Mouse (Mus musculus): ENCODE results near the gene 4932414N04Rik.
"Not testable (repeated sequence)": the region's sequence is repeated elsewhere in the genome, so short reads cannot be mapped to it uniquely, and the experiment has no call there.

Gene 4932414N04Rik

DNA sequence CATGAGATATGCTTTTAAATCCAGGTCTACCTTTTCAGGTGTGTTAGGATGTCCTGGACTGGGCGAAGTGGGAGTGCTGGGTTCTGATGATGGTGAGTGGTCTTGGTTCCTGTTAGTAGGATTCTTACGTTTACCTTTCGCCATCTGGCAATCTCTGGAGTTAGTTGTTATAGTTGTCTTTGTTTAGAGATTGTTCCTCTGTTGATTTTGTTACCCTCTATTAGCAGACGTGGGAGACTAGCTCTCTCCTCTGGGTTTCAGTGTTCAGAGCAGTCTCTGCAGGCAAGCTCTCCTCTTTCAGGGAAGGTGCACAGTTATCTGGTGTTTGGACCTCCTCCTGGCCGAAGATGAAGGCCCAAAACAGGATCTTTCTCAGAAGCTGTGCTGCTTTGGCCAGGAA lies at the start of gene 4932414N04Rik:
TSS of gene 4932414N04Rik (plus strand) at position 301 of the 400 bp plus-strand sequence.
- not testable (repeated sequence) for DNase-seq (ENCODE audit: low read depth, low spot score)

DNA sequence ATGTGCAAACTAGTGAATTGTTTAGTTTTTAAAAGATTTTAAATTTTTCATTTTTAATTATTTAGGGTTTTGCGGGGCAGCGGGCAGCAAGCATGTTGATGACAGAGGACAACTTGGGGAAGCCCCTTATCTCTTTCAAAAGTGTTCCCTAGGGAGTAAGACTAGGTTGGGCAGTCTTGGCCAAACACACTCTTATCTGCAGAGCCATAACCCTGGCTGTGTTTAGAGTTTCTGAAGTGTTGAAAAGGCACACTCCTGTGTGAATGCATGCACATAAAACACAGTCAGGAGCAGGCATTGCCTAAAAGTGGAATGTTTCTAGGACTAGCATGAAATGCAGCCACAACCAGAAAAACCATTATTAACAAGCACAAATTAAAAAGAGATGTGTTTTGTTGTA lies 75.9 kb downstream of the 4932414N04Rik start:
- DNase-seq (ENCODE audit: low read depth, low spot score) = no peak

DNA sequence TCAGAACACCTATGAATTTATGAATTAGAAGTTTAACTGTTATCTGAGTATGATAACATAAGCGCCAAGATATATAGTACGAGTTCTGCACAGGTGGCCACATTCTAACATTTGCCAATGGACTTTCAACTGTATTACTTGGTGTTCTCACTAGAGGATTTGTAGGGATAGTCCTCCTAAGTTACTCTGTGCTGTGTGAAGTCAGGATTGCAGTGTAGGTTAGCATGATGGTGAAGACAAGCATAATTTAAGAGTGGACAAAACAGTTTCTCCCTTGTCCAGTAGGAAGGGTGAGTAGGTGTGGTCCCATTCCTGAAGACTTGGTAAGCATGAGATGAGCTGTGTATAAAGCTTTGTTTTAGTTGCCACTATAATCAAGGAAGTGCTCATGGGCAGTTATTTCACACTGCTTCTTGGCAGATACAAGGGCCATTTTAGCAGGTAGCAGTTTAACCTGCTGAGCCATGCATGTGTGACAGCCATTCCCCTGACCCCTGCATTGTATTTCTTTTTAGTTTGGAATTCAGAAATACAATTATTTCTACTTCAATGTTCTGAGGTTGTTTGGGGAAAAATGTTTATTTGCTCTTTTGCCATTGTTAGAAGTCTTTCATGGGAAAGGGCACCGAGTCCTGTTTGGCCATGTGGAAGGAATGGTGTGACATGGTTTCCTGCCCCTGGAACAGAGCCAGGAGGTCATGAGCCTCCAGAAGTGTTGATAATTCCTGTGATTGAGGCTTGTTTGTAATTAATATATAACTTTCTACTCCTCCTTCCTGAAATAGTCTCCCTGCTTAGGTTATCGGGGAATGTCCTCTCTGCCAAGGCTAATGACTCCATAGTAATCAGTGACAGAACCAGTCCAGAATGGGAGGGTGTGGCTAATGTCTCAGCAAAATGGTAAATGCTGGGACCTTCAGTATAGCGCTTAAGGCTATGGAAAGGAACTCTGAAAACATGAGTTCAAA lies 83.8 kb downstream of the 4932414N04Rik start:
- DNase-seq (ENCODE audit: low read depth, low spot score) = no peak

DNA sequence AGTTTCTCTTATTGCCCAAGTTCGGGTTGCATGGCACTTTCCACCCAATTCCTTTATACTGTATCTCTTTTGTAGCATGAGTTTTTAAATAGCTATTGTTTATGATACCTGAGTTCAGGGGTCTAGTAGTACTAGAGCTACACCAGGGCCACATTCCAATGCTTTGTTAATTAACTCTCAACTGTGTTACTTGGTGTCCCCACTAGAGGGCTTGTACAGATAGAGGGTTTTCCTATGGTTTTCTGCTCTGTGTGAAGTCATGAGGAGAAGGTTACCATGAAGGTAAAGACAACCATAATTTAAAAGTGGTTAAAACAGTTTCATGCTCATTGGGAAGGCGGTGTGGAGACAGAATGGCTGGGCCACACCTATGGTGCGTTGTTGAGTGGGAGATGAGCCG lies 88.3 kb downstream of the 4932414N04Rik start:
- peak; percentile 66 for DNase-seq (ENCODE audit: low read depth, low spot score)

DNA sequence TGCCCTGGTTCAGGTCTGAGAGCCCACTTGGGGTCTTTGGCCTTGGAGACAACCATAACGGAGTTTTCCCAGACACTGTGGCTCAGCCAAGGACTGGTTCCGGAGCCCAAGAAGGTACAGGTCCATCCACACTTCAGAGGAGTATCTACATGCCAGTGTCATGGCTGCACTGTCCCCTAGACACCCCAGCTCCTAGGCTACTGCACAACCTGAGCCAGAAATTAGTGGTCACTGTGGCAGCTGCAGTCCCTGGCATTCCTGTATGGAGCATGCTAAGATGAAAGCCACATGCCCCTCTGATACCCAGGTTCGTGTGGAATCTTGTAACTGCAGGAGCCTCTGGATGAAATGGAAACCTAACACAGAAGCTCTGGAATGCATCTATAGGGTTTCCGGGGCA lies 99.9 kb downstream of the 4932414N04Rik start:
- no peak for DNase-seq (ENCODE audit: low read depth, low spot score)

DNA sequence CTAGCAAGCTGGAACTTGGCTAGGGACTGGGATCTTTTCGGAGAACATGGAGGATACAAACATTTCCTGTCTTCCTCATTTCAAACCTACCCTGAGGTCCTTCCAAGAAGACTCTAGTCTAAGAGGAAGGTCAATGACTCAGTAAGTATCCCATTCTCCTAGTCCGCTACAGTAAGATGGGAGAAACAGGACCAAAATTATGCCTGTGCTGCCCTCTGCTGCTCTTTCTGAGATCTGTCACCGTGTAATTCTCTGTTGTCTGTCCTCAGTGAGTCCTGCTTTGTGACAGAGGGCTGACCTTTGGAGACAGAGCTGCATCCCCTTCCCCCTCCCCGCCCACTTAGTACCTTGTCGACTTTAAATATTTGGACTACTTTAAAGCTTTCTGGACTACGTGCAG lies 100.5 kb downstream of the 4932414N04Rik start:
- DNase-seq (ENCODE audit: low read depth, low spot score) = peak; percentile 76

DNA sequence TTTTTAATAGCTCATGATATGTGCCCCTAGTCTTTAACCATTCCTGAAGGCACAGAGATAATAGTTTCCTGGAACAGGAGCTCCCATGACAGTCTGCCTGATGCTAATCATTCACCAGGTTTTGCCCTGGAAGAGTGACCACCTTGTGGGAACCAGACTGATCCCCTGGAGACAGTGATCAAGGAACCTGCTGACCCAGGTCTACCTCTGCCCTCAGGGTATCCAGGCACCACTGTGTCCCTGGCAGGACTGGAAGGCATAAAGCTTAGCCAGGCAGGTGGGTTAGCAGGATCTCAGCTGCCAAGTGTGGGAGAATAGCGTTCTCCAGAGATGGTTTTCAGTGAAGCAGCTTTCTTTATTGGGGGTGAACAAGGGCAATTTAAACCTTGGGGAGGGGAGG lies 109.1 kb downstream of the 4932414N04Rik start:
- no peak for DNase-seq (ENCODE audit: low read depth, low spot score)

DNA sequence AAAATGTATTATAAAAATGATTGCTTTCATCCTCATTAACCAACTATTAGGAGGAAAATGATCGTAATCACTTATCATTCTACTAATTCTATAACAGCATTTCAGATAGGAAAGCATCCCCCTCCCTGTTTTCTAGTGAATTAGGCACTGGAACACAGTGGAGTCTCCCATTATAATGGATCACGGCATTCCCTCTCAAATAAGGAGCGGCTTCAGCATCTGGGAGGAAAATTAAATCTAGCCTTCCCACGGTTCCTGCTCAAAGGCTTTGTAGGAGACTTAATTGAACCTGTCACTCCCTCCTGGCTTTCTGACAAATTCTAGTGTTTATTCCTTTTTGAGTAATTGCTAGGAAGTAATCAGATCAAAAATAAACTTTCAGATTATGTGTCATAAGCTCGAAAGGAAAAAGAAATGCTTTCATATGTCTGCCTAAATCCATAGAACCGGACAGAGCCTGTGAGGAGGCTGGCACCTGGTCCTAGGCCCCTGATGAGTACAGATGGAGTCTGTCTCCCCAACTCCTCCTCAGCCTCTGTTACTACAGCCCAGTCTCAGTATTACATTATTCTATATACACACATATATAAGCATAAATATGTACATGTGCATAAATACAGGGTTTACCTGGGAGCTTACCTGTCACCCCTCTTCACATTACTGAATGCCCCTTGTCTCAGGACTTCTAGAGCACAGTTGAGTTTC lies 111.1 kb downstream of the 4932414N04Rik start:
- no peak for DNase-seq (ENCODE audit: low read depth, low spot score)

DNA sequence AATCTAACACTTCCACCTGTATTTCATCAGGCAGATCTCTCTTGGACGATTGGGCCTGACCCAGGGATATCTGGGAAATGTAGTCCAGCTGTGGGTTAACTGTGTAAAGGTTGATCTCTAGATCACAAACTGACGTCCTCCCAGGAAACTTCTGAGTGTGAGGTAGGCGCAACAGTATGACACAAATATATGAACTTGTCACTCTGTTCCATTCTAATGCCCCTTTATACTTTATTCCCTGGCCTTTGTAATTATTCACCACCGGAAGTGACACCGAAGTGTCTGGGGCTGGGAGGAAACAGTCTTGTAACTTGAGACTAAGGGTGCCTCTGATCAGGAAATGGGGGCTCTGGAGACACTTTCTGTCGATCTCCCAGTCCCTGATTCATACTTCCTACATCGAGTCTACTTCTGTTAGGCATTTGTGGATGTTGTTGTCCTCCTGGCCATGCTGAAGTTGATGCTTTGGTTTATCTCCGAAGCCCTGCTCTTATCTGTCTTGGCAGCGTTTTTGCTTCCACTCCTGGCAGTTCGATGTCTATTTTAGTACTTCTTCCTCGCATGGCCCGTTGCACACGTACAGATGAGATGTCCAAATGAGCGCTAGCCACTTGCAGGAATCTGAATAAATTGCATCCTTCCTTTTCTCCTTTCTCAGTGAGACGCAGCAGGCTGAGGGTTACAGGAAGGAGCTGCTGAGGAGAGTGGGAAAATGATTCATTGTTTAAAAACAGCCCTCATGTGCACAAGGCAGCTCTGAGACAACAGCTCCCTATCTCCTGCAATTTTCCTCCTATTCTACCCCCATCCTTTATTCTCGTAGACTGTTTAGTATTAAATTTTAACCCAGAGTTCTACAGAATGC lies 126.2 kb downstream of the 4932414N04Rik start:
- no peak for DNase-seq (ENCODE audit: low read depth, low spot score)

DNA sequence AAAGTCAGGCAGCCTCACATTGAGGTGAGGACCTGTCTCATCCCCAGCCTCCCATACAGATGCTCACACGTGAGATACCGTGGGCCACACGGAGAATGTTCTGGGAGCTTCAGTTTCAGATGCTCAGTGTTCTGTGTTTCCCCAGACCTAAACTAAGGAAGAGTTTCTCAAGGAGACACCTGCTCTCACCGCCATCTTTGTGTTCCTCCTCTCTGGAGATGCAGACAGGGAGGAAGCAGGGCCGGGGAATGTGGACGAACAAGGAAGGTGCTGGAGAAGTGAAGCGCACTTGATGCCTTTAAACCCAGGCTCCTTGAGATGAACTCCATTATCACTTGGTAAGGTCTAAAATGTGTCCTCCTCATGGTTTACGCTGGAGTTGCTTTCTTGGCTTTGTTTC lies 127.4 kb downstream of the 4932414N04Rik start:
- DNase-seq (ENCODE audit: low read depth, low spot score) = not testable (repeated sequence)

DNA sequence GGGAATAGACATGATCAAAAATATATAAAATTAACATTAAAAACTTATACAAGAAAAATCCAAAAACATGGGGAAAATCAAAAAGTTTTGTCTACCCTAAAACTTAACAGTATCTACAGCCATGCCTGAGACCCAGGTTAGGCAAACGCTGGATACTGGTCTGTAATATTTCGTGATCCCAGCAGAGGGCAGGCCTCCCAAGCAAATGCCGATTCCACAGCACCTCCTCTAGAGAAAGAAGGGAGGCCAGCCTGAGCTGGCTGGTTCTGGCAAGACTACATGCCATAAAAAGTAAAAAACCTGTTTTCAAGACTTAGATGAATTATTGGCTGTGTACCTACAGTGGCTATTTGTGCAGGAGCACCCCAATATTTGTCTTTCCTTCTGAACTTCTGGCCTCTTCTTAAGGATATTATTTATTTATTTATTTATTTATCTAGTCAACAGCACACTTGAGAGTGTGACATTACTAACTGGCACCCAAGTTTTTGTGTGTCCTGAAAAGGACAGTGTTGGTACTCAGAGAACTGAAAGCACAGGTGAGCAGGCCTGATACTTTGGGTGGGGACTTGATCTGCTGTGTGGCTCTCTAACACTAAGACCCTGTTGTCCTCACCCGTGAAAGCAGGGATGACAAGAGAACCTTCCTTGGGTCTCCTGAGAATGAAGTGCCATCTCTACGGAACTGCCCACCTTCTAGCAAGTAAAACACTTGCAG lies 128.6 kb downstream of the 4932414N04Rik start:
- peak; percentile 91 for DNase-seq (ENCODE audit: low read depth, low spot score)

DNA sequence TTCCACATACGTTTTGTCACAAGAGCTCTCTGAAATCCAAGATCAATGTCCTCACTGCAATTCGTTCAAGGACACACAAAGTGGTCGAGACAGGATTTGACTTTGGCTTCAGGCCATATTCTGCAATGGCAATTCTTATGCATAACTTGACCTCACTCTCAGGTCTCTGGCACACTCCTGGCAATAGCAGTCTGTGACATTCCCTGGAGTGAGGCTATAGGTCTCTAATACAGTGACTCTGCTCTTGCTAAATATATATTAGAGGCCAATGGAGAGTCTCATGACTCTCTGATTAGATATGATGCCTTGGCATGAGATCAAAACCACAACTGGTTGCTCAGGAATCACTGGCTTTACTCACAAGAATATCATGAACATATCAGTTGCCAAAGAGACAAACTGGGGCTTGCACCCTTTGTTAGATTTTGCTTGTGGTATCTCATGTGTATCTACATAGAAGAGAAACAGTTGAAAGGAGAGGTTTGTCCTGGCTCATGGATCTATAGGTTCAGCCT lies 130.9 kb downstream of the 4932414N04Rik start:
- DNase-seq (ENCODE audit: low read depth, low spot score) = peak; percentile 82

DNA sequence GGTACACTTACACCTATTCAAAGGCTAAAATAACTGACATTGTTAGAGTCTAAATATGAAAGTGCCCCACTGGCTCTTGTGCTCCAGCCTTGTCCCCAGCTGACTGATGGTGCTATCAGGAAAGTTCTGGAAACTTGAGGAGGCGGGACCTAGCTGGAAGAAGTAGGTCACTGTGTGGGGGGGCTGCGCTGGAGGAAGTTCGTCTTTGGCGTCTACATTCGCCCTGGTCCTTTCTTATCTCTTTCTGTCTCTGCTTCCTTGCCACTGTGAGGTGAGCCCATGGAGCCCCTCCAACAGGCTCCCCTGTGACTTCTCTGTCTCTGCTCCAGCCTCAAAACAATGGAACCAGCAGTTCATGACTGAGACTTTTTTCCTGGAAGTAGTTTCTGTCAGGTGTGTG lies 136.0 kb downstream of the 4932414N04Rik start:
- DNase-seq (ENCODE audit: low read depth, low spot score) = no peak

DNA sequence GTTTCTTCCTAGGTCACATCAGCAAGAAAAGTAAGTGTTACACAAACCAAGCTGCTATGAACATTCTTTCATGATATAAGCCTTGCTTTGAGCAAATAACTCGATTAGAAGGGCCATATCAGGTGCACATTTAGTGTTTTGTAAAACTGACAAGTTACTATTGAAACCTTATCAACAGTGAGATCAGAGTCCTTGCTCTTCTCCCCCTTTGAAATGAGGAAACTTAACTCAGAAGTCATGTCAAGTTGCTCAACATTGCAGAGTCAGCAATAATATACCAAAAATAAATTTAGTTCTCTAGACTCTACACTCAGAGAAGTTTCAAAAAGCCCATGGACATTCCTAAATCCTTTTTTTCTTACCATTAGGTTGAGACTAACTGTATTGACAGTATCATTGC lies 137.2 kb downstream of the 4932414N04Rik start:
- no peak for DNase-seq (ENCODE audit: low read depth, low spot score)

DNA sequence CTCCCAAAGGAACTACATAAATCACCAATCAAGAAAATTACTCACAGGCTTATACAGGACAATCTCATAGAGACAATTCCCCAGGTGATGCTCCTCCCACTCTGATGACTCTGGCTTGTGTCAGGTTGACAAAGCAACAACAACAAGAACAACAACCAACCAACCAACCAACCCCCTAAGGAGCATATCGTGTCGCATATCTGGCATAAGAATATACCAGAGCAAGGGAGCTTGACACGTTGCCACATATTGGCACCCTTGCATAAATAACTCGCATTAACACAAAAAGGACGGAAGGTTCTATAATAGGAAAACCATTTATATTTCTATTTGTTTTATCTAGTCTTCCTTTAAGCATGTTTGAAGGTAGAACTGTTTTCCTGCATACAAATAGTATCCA lies 137.9 kb downstream of the 4932414N04Rik start:
- no peak for DNase-seq (ENCODE audit: low read depth, low spot score)

DNA sequence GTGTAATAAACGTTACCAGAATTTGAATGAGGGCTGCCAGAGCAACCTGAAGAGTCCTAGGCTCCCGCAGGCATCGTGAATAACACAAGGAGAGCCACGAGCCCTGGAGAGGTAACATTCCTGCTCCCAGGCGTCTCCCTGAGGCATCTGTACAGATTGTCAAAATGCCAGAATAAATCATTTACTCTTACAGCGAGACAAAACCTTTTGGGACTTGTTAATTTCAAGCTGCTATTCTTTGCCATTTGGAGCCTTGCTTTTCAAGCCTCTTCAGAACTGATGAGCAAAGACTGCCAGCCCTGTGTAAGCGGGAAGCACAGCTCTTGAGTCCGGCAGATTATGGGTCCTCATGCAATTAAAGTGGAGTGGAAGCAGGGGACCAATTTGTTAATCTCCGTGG lies 138.3 kb downstream of the 4932414N04Rik start:
- DNase-seq (ENCODE audit: low read depth, low spot score) = no peak

DNA sequence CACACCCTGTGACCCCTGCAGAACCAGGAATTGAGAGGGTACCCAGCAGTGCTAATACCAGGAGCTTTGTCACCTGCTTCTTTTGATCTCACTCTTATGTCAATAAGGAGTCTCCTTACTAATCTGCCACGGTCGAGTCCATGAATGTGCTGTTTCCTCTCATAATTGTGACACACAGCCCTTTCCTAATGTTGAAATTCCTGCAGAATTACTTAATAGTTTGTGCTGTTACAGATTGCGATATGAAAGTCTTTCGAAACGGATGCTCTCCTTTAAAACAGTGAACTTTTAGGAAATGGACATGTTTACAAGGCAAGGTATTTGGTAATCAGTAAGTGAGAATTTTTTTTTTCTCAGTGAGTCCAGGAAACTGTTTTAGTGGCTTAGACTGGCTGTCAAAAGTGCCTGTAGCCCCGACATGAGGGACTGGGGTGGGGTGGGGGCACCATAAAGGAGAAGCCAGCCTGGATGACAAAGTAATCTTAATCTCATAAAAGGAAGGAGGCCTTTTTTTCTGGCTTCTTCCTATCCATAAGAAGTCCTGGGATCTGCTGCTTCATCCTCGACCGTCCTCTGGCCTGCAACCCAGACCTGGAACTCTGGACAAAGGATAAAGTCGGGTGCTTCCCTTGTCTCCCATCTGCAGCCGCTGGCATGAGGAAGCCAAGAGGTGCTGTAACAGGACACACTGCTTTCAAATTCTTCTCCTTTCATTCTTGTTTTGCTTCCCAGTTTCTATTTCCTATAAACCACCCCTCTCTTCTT lies 139.9 kb downstream of the 4932414N04Rik start:
- DNase-seq (ENCODE audit: low read depth, low spot score) = peak; percentile 31

DNA sequence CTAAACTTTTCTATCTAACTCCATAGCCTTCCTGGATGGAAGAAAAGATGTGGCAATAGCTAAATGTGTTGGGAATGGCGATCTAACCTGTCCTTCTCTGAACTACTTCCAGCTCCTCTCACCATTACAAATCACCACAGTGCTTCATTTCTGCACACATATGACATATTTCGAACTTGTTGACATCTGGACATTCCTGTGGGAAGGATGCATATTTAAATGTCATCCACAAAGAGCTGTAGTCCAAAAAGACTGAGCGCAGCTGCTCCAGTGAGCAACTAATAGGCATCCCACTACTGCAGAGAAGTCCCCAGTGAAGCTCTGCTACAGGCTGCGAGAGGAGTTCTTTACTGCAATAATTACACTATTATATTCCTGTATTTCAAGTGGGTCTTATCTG lies 140.8 kb downstream of the 4932414N04Rik start:
- peak; percentile 77 for DNase-seq (ENCODE audit: low read depth, low spot score)

Data from 3T3-L1 (cell line).